Mouse (Mus musculus) G1E (cell line): ENCODE results near the gene Cacng7.

Experiments
- CTCF ChIP-seq: IDR thresholded peaks from 2 replicates; pipeline ENCODE4 v1.5.1; 2012; ENCODE audit warnings: low read depth, low read length, inconsistent platforms, mixed read lengths
- GATA1 ChIP-seq: IDR thresholded peaks from 2 replicates; pipeline ENCODE4 v1.6.1; 2012; ENCODE audit warnings: borderline replicate concordance, low read length, inconsistent platforms, mixed read lengths
- TAL1 ChIP-seq: conservative IDR thresholded peaks from 2 replicates; pipeline ENCODE4 v1.6.1; 2012; ENCODE audit warnings: low read depth, low read length, inconsistent platforms, mixed read lengths

DNA sequence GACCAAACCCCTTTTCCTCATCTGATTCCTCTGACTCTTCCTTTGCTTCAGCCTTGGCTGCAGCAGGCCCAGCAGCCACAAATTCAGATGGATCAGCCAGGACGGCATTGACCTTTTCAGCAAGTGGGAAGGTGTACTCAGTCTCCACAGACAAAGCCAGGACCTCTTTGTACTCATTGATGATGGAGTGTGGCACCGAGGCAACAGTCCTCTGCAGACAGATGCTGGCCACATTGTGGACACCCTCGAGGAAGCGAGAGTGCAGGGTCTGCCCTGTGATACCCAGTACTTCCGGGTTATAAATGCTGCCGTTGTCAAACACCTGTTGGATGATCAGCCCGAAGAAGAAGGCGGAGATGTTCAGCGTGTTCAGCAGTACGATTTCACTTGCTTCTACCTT is 48.2 kb upstream of the Cacng7 start:
- TF ChIP-seq GATA1 (no peak), CTCF (no peak), TAL1 (no peak)
